Mouse (Mus musculus) layer of hippocampus, postnatal 36 days (tissue): ENCODE data around the gene 1700025F22Rik. TPM values are rescaled to one million over a fixed set of nuclear protein-coding genes. Genes with fewer than 3 reads are reported as not detected.
"Not testable (repeated sequence)": the region's sequence is repeated elsewhere in the genome, so short reads cannot be mapped to it uniquely, and the experiment has no call there.

Source experiments
- DNase-seq, 2 experiments: peaks; one replicate each; pipeline ENCODE4 v3.0.0; 2022
- total RNA-seq, 2 experiments: library from RNA; stranded (reverse); gene quantifications; 2 replicates each; pipeline ENCODE4 v1.2.3; 2021

Gene 1700025F22Rik
- total RNA-seq, result not detected

DNA sequence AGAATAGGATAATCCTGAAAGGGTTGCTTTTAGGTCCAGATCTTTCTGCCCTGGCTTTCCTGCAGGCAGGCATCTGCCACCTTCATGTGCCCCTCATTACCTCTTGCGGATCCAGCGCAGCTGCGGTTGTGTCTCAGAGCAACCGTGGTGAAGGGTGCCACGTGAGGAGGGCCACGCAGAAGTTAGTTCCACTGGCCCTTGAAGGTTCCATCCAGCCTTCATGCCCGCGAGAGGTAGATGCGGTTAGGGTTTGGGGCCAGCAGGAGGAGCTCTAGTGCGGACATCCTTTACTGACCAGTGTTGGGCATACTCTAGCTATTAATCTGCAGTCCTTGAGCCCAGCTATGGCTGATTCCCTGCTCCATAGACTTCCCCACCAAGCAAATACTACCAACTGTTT, at the start of gene 1700025F22Rik:
Gene 1700025F22Rik, minus strand, starts transcription at position 149 of the 400 bp plus-strand sequence.
- no peak for DNase-seq

DNA sequence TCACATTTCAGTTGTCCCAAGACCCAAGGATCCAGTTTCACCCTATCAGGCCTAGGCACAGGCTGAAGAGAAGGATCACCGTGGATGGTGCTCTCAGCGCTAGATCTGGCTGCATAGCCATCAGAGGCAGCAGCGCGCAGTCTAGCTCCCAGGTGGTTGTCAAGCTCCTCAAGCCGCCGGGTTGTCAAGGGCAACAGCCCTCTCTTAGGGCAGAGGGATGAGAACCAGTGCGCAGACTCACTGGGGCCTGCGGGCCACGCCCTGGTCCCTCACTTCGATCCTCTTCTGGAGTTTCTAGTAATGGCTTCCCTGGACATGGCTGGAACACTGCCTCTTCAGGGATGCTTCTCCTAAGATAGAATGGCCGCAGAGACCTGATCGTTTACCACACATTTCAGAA, 31.4 kb upstream of the 1700025F22Rik start, which contains the start of gene Ms4a13:
Gene Ms4a13, minus strand, starts transcription at position 192 of the 400 bp plus-strand sequence.
- DNase-seq, result no peak

DNA sequence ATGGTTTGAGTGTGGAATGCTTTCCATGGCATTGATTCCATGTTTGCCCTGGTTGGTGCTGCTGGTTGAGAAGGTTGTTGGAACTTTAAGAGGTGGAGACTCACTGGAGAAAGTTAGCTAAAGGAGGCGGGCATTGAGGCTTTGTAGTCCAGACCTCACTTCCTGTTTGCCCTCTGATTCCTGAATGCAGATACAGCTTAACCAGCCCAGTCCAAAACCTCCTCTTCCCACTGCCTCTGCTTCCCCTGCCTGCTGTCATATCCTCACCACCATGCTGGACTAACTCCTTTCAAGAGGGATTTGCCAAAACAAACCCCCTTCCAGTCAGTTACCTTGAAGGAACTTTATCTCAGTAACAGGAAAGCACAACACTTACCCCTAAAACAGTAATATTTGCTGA, 27.4 kb upstream of the 1700025F22Rik start:
- no peak for DNase-seq

DNA sequence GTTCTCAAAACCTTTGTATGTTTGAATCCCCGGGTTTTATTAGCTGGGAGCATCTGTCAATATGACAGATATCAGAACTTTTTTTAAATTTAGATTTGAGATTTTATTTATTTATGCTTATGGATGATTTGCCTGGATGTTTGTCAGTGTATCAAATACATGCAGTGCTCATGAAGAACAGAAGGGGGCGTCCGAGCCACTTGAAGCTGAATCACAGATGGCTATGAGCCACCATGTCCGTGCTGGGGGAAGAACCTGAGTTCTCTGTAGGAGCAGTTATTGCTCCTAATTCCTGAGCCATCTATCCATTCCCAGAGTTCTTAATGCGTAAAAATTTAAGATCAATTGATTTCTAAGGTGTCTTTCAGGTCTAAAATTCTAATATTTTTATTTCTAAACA, 19.0 kb upstream of the 1700025F22Rik start:
- no peak for DNase-seq

DNA sequence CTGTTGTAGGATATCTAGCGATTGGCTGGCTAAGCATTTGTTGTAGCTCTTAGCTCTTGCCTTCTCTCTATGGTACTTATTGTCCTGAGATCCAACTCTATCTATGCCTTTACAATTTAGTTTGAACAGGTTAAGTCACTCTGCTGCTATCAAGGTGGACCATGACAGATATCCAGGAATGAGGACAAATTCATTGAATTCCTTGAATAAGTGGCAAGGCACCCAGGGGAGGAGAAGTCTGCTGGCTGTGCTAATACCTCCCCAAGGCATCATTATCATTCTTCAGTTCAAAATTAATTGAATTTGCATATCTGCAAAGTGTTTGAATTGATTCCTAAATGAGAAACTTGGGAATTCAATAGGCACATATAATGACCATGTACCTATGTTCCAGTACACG, 12.3 kb upstream of the 1700025F22Rik start:
- DNase-seq, result no peak

DNA sequence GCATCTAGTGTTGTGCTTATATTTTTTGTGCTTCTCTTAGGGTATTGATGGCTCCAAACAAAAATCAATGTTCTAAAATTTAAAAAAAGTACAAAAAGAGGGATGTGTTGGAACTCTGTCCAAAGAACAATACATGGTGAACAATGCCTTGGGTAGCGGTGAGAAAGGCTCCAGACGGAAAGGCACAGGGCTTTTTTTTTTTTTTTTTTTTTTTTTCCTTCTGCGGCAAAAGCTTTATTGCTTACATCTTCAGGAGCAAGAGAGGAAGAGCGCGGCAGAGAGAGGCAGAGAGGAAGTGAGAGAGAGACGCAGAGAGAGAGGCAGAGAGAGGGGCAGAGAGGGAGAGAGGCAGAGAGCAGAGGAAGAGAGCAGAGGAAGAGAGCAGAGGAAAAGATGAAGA, 7.2 kb downstream of the 1700025F22Rik start:
- not testable (repeated sequence) for DNase-seq

DNA sequence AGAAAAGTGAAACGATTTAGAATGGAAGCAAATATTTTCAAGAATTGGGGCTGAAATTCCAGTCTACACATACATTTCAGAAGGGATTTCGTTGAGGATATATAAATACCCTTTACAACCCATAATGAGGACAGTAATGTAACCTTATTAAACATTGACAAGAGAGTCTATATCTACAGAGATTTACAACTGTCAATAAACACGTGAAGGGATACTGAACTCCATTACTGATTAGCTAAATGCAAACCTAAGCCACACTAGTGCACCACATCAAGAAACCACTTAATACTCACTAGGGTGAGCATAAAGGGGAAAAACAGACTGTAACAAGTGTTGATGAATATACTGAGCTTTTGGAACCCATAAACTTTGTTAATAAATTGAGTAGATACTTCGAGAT, 29.8 kb downstream of the 1700025F22Rik start:
- no peak for DNase-seq

DNA sequence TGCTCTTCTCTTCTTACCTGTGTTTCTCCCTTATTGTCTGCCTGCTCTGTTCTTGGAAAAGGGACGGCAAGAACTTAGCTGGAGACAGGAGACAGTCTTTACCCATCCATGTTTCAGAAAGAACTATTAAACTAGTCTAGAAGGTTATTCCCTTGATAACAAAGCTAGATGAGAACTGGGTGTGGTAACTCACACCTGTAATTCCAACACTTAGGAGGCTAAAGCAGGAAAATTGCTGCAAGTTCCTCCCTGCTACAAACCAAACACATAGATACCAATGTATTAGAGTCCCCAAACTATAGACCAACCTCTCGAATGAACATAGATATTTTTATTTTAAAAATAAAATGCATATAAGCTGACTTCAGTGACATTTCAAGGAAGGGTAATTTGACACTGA, 30.3 kb downstream of the 1700025F22Rik start:
- DNase-seq, result no peak

DNA sequence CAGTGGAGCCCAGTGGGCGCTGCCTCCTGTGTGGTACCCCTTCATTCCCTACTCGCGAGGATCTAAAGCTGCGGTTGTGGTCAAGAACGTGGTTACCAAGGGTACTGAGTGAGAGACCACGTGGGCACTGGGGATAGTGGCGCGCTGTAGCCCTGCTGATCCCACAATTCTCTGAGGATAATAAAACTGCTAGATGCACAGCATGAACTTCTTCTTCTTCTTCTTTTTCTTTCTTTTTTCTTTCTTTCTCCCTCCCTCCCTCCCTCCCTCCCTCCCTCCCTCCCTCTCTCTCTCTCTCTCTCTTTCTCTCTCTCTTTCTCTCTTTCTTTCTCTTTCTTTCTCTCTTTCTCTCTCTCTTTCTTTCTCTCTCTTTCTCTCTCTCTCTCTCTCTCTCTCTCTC, 34.3 kb downstream of the 1700025F22Rik start, which contains the start of gene 1700017D01Rik:
Gene 1700017D01Rik, minus strand, starts transcription at position 101 of the 400 bp plus-strand sequence.
- not testable (repeated sequence) for DNase-seq

DNA sequence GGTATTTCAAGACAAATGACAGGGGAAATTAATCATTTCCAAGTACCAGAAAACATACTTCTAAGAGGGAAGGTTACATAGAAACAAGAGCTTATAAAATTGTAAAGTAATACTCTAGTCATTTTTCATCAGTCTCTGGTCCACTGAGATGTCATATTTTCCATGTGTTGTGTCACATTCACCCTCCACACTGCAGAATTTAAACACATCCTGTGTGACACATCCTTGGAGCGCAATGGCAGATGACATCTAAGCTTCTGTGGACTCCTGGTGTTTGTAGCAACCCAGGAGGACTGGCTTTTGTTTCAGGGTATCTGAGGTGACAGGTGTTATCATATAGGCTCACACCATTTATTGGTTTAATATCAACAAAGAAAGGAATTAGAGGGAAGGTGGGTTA, 35.4 kb downstream of the 1700025F22Rik start:
- DNase-seq, result no peak

DNA sequence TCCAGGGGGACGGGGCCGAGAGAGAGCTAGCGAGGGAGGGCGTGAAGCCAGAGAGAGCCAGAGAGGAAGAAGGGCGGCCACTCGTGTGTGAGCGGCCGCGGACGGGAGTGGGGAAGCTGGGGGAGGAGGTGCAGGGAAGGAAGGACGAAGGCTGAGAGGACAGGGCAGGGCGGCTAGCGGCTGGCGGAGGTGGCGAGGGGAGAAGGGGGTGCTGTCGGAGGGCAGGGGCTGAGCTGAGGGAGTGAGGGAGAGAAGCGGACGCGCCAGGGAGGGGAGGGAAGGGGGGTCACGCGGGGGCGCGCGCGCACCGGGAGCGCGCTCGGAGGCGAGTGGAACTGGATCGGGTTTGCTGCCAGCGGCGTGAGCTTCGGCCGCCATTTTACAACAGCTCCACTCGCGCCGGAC, 44.1 kb downstream of the 1700025F22Rik start:
- peak; percentile 8 to 19 for DNase-seq

DNA sequence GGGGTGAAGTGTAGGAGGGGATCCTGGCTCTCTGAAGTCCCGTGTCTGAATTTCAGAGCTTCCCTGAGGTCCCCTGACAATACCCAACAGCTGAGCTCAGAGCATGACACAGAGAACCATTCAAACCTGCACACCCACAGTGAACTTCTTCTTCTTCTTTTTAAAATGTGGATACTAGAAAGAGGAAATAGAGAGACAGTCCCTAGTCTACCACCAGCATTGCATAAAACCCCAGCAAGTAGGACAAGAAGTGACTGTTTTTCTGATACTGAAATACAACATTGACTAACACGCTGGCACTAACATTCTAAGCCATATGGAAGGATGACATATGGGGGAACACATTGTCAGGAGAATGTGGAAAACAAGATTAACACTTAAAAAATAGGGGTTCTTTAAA, 45.8 kb downstream of the 1700025F22Rik start:
- peak in 1 of 2 experiments; percentile 5 for DNase-seq

DNA sequence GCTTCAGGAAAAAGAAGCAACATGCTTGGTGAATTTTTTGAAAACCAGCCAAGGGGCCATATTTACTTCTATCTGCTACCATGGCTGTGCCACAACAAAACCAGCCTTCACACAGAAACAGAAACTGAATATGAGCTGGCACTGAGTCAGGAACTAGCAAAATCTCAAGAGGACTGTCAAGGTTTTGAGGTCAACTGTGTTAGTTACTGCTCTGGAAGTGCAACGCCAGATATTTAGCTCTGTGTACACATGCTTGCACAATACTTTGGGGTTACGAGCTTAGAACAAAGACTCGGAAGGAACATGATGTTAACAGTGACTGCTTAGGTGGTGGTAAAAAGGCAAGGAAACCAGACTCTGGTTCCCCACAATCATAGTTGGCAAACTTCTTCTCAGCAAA, 57.4 kb downstream of the 1700025F22Rik start:
- DNase-seq, result no peak

DNA sequence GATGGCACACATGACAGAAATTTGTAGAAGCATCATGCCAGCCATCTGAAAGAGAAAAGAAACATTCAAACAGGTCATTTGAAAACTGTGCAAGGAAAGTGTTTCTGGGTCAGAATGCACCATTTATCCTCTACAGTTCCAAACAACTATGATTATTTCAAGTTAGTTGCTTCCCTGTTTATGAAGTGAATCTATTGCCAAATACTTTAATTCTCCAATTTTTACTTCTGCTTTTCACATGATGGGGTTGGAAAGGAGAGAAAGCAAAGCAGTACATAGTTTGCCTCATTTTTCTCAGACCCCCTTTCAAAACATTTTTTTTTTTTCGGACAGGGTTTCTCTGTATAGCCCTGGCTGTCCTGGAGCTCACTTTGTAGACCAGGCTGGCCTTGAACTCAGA, 63.2 kb downstream of the 1700025F22Rik start:
- DNase-seq, result no peak

DNA sequence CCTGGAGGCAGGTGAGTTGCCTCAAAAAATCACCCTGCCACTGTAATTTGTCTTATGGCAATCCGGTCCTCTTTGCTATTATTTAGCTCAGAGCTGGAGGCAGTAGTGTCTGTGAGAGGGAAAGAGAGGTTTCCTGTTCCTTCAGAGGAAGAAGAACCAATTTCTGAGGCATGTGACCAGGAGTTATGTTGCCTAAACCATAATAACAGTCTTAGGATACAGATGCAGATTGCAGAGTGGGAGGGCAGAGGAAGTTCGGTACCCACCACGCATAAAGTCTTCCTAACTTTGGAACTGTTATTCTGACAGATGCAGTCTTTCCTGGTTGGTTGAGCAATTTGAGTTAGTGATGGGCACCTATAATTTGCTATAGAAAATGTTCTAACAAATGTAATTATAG, 66.7 kb downstream of the 1700025F22Rik start:
- DNase-seq, result no peak

DNA sequence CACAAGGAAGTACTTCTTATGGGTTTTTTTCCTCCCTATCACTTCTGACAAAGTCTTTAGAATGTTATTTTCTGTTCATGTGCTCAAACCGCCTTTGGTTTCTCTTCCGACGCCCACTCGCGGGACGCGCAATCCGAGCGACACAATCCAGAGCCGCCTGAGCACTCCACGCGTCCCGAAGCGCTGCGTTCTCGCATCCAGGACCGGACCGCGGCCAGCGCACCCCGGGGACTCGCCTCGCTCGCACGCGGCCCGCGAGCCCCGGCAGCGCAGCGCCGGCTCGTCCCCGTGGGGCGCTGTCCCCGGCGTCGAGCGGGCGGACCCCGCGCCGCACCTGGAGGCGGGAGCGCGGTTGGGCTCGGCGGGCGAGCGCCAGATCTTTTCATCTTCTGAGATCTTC, 73.0 kb downstream of the 1700025F22Rik start:
- peak in 1 of 2 experiments; percentile 3 for DNase-seq

Other genes starting within 250 kb of the 1700025F22Rik start
- not detected for gene Zp1, start 244.7 kb downstream of the 1700025F22Rik start, total RNA-seq
- gene Ptgdr2, start 228.2 kb downstream of the 1700025F22Rik start, total RNA-seq, result under 1 TPM; 0.20 to 0.28 TPM
- 1 to 10 TPM; 8.3 to 8.8 TPM for gene Ccdc86, start 216.1 kb downstream of the 1700025F22Rik start, total RNA-seq
- gene Ms4a10, start 190.7 kb downstream of the 1700025F22Rik start, total RNA-seq, result not detected
- gene Ms4a15, start 172.1 kb downstream of the 1700025F22Rik start, total RNA-seq, result not detected
- gene Ms4a18, start 147.3 kb downstream of the 1700025F22Rik start, total RNA-seq, result not detected
- not detected for gene Ms4a8a, start 84.2 kb downstream of the 1700025F22Rik start, total RNA-seq
- gene 1700017D01Rik, start 34.4 kb downstream of the 1700025F22Rik start, total RNA-seq, result not detected
- not detected for gene Ms4a13, start 31.4 kb upstream of the 1700025F22Rik start, total RNA-seq
- not detected for gene Ms4a12, start 67.1 kb upstream of the 1700025F22Rik start, total RNA-seq
- not detected for gene Ms4a1, start 100.9 kb upstream of the 1700025F22Rik start, total RNA-seq
- not detected for gene Ms4a5, start 118.6 kb upstream of the 1700025F22Rik start, total RNA-seq
- not detected for gene Ms4a14, start 149.1 kb upstream of the 1700025F22Rik start, total RNA-seq
- under 1 TPM; 0.30 to 0.35 TPM for gene Ms4a7, start 170.8 kb upstream of the 1700025F22Rik start, total RNA-seq
- under 1 TPM; 0.57 to 0.78 TPM for gene Ms4a4a, start 210.2 kb upstream of the 1700025F22Rik start, total RNA-seq
- gene Ms4a4c, start 239.4 kb upstream of the 1700025F22Rik start, total RNA-seq, result not detected